Mouse (Mus musculus): Measurements from ENCODE around the gene Kcnn3.

- TF ChIP-seq CTCF (IDR thresholded peaks at IDR 0.05; ENCODE audit: borderline replicate concordance, extremely low read depth, insufficient read depth, insufficient read length) (no peak), POLR2A (IDR thresholded peaks at IDR 0.05; ENCODE audit: borderline replicate concordance, extremely low read depth, insufficient read depth, insufficient read length, poor library complexity, severe bottlenecking) (no peak)
Measured at GRCm38 (mm10) chr3:89722032-89722431, 202.1 kb downstream of the Kcnn3 start.
